Mouse (Mus musculus) testis, adult 10 weeks (tissue): ENCODE data around the gene Nek3. TPM values are rescaled to one million over a fixed set of nuclear protein-coding genes. Genes with fewer than 3 reads are reported as not detected.

Source experiments
- polyA plus RNA-seq: library from polyadenylated mRNA; stranded (reverse); fragments of 350-450 nt; fragmentation: Illumina TruSeq; extraction: RNeasy Lipid Tissue Mini Kit (QIAGEN cat#74804); gene quantifications from one replicate; pipeline ENCODE4 v1.2.3, GENCODE M21; 2014; ENCODE audit warnings: low read depth, low replicate concordance

The Nek3 gene
- 2.0 TPM for polyA plus RNA-seq

GRCm38 (mm10) chr8:22166080-22166603, at the start of gene Nek3:
TSS of gene Nek3 (minus strand) at chr8:22166435.

GRCm38 (mm10) chr8:22192660-22193431, 26.6 kb upstream of the Nek3 start, which contains the start of gene Vps36:
TSS of gene Vps36 (plus strand) at chr8:22192809.

GRCm38 (mm10) chr8:22185431-22186397, 19.5 kb upstream of the Nek3 start, which contains the start of gene Ckap2:
TSS of gene Ckap2 (minus strand) at chr8:22185819.

DNA sequence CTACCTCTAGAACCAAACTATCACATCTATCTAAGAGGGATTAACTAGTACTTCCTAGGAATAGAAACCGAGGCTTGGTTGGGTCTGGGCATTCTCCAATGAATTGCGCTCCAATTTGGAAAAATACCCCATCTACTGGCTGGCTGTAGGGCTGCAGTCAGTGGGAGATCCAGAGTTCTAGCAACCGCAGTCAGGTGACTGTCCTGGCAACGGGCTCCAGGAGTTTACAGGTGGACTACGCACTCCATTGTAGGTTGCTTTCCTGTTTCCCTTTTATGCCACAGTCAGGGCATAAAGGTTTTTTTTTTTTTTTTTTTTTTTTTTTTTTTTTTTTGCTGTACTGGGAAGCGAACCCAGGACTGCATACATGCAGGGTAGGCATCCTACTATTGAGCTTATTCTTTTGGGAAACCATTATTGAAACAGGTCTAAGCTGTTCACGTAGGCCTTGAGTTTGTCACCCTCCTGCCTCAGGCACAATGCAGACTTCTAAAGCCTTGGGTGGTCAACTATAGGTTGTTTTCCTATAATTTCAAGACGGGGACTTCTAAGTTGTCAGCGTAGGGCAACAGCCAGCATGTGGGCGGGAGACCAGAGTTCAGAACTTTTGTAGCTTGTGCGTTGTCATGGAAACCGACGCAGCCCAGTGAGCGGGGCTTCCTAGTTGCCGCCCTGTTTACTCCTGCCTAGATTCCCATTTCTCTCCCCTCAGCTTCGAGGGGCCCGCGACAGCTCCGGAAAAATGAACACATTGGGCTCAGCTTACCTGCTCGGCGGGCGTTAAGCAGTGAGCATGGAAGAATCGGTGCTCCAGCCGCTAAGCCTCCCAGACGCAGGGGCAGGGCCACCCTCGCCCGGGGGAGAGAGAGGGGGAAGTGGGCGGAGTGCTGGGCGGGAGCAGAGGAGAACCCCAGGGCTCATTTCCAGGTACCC, 41.7 kb downstream of the Nek3 start, which contains the start of gene Nek5:
Gene Nek5 (minus strand): TSS at position 834 of the 933 bp plus-strand sequence.

Other genes with a start within 250 kb of the Nek3 start
- gene Defb15, start 233.7 kb downstream of the Nek3 start, polyA plus RNA-seq: 2.2 TPM
- gene Defb35, start 228.1 kb downstream of the Nek3 start, polyA plus RNA-seq: not detected
- gene Defb13, start 219.7 kb downstream of the Nek3 start, polyA plus RNA-seq: not detected
- not detected for gene Fam90a1a, start 207.7 kb downstream of the Nek3 start, polyA plus RNA-seq
- 278 TPM for gene Ccdc70, start 196.7 kb downstream of the Nek3 start, polyA plus RNA-seq
- gene Atp7b, start 106.1 kb downstream of the Nek3 start, polyA plus RNA-seq: 0.94 TPM
- gene Alg11, start 105.7 kb downstream of the Nek3 start, polyA plus RNA-seq: 19.0 TPM
- gene Nek5, start 41.4 kb downstream of the Nek3 start, polyA plus RNA-seq: 1.1 TPM
- gene Ckap2, start 19.4 kb upstream of the Nek3 start, polyA plus RNA-seq: 34.9 TPM
- gene Vps36, start 26.4 kb upstream of the Nek3 start, polyA plus RNA-seq: 30.8 TPM
- gene Thsd1, start 60.9 kb upstream of the Nek3 start, polyA plus RNA-seq: 0.69 TPM
- 18.2 TPM for gene Tpte, start 117.0 kb upstream of the Nek3 start, polyA plus RNA-seq
- gene Slc25a15, start 232.2 kb upstream of the Nek3 start, polyA plus RNA-seq: 0.97 TPM
- gene Mrps31, start 244.9 kb upstream of the Nek3 start, polyA plus RNA-seq: 43.1 TPM